Comparison of ENCODE assay signal across 8 mouse cellular contexts in the genomic region with DNA sequence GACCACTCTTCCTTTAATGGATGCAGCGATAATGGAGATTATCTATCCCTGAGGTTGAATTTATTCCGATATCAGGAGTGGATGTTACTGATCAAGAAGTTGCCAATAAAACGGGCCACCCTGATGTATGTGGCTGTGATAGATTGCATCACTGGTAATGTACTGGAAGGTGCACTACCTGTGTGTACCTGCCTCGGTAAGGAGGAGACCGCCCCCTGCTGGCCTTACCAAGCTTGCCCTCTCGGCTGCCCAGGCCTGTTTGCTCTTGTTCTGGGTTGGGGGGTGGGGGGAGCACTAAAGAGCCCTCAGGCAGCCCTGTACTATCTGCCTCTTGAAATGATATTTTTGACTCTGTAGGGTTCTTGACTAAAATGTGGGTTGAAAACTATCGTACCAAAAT. TPM values are rescaled to one million over a fixed set of nuclear protein-coding genes. Genes with fewer than 3 reads are reported as not detected.
A peak's percentile ranks its signal among the peaks of the same experiment; 100 is the strongest.
DNase-seq lines count a peak whose midpoint lies in the region; ATAC-seq and TF ChIP-seq lines count a peak whose summit lies in the region.

No protein-coding gene starts in this region.

- TF ChIP-seq POLR2A in olfactory bulb, adult 2 months (IDR thresholded peaks at IDR 0.05; ENCODE audit: insufficient read depth, low read depth, low read length) = no peak

- no peak for ATAC-seq in hindbrain, embryonic 13.5 days (ENCODE audit: low FRiP score)

- no peak overlapping the region for H3K4me2 ChIP-seq in hindbrain, embryonic 13.5 days

- WGBS in olfactory bulb, adult 2 months = 81% methylated on average over 7 of the region's 7 CpGs
- 85% methylated on average over 7 of the region's 7 CpGs for WGBS in hindbrain, embryonic 13.5 days

- no peaks in the 10 kb centered on the region for H3K27me3 ChIP-seq in hindbrain, embryonic 13.5 days

- TF ChIP-seq CTCF in layer of hippocampus, adult 2 months (conservative IDR thresholded peaks at IDR 0.05) = peak; percentile 54
- no peak for TF ChIP-seq CTCF in olfactory bulb, adult 2 months (IDR thresholded peaks at IDR 0.05; ENCODE audit: insufficient read depth, low read depth, low read length)

- peaks cover 27% of the 10 kb centered on the region for H3K4me1 ChIP-seq in olfactory bulb, adult 2 months (ENCODE audit: control insufficient read depth, insufficient read depth, low read length)
- peaks cover 8% of the 10 kb centered on the region for H3K4me1 ChIP-seq in hindbrain, embryonic 13.5 days (replicated peaks)

- no peak overlapping the region for H3K9ac ChIP-seq in hindbrain, embryonic 13.5 days

- H3K27ac ChIP-seq in layer of hippocampus, adult 2 months = 0 out of 2 replicates have a peak overlapping the region, but pooled peaks have one; percentile 85
- peak overlapping the region; percentile 39; the same call in 1 of the 2 replicates for H3K27ac ChIP-seq in olfactory bulb, adult 2 months (ENCODE audit: insufficient read depth, low read depth, low read length)
- no peak overlapping the region for H3K27ac ChIP-seq in hindbrain, embryonic 13.5 days

- no peaks in the 10 kb centered on the region for H3K36me3 ChIP-seq in hindbrain, embryonic 13.5 days

- H3K4me3 ChIP-seq in layer of hippocampus, adult 2 months = no peak overlapping the region
- H3K4me3 ChIP-seq in olfactory bulb, adult 2 months (ENCODE audit: insufficient read depth, low read depth, low read length) = no peak overlapping the region
- no peak overlapping the region for H3K4me3 ChIP-seq in hindbrain, embryonic 13.5 days

- no peak for DNase-seq in layer of hippocampus, adult 2 months (ENCODE audit: low spot score in 2 of 2)
- no peak for DNase-seq in layer of hippocampus, adult 18-20 months (ENCODE audit: low spot score in 2 of 2)
- DNase-seq in adrenal gland, postnatal 10 days = peak; percentile 67
- peak; percentile 86 to 89 for DNase-seq in kidney, postnatal 25 days
- DNase-seq in layer of hippocampus, postnatal 36 days = no peak
- no peak for DNase-seq in cerebellum, adult 8-10 months

- no peaks in the 10 kb centered on the region for H3K9me3 ChIP-seq in hindbrain, embryonic 13.5 days

RNA-seq across cellular contexts. Expression of gene Prkce, which starts 48.2 kb away (rescaled TPM):
- total RNA-seq in layer of hippocampus, adult 2 months (2021) = 100 to 1,000 TPM; 422 to 451 TPM
- 100 to 1,000 TPM; 388 to 410 TPM for total RNA-seq in layer of hippocampus, adult 18-20 months (2021)
- 10 to 100 TPM; 22.8 to 31.8 TPM for total RNA-seq in adrenal gland, postnatal 10 days (2021)
- polyA plus RNA-seq in olfactory bulb, adult 2 months (2012; ENCODE audit: insufficient read depth, insufficient read length, low replicate concordance, missing spikeins) = 221 TPM in 1 of 2 replicates, not detected in the other
- 100 to 1,000 TPM; 416 to 425 TPM for total RNA-seq in layer of hippocampus, postnatal 36 days (2021)
- 18.7 and 19.8 TPM in 2 replicates for polyA plus RNA-seq in hindbrain, embryonic 13.5 days (2015; fragmentation: Nextera tagmentation; extraction: Ambion mirVana)

Comparison
In these comparisons a context has a peak if more than half of its experiments do, and no peak if none do; other contexts are left out.
1. DNase-seq: peak in adrenal gland, postnatal 10 days (single experiment) and kidney, postnatal 25 days (2 of 2); none in layer of hippocampus, adult 2 months (0 of 2), layer of hippocampus, adult 18-20 months (0 of 2), layer of hippocampus, postnatal 36 days (0 of 2) and cerebellum, adult 8-10 months (single experiment).
2. RNA of gene Prkce, which starts 48.2 kb away (total RNA-seq): 422 to 451 TPM in layer of hippocampus, adult 2 months, 416 to 425 TPM in layer of hippocampus, postnatal 36 days and 388 to 410 TPM in layer of hippocampus, adult 18-20 months; 22.8 to 31.8 TPM in adrenal gland, postnatal 10 days; every median in the first group is over 10 times any median in the second.